Mouse (Mus musculus) hindlimb bud, embryonic 11.5 days (tissue): ENCODE measurements at regions not wholly inside any gene's neighbourhood (a gene's known extent, or its start where the extent isn't known, plus 50 kb on each side); places are given as distances from the start of the nearest gene placed in this dataset.
A peak's percentile ranks its signal among the peaks of the same experiment; 100 is the strongest.

ENCODE experiments used
- DNase-seq: peaks from one replicate; pipeline ENCODE4 v3.0.0-alpha.2; 2012; ENCODE audit warnings: low read depth, low spot score; ENCODE audit errors: extremely low spot score

DNA sequence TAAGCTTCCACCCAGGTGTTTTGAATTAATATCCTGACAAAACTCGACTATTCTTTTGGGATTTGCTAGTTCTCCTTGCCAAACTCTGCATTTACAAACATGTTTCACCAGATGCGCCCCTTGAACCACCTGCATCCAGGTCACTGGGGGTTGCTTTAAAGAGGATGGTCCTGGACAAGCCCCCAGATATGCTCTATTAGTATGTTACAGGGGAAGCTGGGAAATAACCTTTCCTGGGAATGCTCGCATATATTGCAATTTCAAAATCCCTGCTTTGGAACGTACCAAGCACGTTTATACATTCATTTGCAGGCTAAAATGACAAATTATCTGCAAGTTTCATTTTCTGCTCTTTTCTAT, 205.2 kb upstream of the Xrcc4 start:
- no peak for DNase-seq

DNA sequence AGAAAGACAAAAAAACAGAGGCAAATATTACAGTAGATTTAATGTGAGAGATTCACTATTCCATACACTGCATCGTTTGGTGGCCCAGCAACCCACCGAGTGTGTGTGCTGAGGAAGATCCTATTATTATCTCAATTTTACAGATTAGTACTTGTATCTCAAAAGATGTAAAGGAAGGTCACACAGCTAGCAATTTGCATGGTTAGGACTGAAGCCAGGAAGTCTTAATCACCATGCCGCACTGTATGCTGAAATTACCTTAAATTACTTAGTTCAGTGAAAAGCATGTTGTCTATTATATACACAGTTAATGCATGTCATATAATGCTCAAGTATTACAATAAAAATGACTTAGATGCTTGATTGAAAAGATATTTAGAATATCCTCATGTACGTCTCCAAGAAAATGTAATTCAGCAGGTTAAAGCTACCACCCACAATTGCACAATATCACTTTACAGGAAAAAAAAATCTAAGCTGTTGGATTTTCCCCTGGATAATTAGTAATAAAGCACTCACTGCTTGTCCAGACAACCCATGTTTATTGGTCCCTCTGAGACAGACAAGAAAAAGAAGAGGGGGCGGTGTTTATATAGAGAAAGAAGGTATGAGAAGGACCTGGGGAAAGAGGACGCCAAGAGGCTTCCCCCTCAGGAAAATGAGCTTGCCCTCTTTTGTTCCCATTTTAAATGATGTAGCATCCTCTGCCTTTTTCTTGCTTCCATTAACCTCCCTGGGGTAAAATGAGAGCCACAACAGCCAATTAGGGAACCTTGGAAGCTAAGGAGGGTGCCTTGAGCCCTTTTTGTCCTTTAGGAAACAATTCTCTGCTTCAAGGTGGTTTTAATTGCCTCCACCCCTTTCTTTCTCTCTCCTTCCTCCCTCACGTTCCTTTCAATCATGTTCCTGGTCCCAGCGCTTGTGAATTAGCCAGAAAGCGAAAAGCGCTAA, 204.6 kb upstream of the Xrcc4 start:
- DNase-seq = peak; percentile 52

DNA sequence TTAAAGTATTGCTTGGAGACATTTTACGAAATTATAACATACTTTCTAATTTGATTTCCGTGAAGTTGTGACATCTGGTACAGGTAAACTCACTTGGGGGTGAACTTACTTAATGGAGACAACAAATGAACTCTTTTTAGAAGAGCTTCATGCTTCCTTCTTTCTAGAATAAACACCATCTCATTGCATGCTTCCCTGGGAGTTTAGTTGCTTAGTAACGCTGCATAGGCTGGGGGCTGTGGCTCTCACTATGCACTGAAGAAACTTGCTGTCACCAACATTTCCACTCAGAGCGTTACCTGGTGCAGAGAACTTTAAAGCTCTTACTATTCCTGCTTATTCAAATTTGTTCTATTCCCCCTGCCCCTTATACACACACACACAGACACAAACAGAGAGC, 203.5 kb upstream of the Xrcc4 start:
- DNase-seq = no peak

DNA sequence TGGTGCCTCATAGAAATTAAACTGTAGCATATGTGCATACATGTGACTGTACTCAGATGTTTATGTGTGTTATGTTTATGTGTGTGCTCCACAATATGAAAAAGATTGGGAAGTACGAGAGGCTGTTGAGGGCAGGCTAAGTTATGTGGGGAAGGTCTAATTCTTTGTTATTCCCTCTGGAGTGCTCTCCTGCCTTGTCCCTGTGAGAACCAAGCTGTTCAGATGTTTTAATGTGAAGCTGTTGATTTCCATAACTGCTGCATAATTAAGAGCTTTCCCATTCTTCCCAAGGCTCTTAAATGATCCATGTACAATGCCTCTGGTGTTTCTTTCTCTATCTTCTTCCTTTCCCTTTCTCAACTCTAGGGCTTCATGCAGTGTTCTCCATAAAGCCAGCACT, 202.7 kb upstream of the Xrcc4 start:
- DNase-seq = no peak

DNA sequence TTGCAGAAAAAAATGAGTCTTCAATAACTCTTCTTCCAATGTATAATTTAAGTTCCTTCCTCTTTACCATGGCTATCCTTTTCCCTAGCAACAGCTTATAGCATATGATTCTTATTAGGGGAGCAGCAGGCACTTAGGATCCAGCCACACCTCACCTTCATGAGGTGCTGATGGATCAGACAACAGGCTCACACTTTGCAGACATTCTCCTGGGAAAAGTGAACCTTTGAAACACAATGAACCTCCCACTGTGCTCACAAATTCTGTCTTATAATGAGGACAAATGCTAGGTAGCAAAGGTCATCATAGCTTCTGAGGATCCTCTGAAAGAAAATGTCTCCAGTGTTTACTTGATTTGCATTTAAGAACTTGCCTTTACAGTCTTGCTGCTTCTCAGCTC, 191.6 kb upstream of the Xrcc4 start:
- DNase-seq = peak; percentile 44

DNA sequence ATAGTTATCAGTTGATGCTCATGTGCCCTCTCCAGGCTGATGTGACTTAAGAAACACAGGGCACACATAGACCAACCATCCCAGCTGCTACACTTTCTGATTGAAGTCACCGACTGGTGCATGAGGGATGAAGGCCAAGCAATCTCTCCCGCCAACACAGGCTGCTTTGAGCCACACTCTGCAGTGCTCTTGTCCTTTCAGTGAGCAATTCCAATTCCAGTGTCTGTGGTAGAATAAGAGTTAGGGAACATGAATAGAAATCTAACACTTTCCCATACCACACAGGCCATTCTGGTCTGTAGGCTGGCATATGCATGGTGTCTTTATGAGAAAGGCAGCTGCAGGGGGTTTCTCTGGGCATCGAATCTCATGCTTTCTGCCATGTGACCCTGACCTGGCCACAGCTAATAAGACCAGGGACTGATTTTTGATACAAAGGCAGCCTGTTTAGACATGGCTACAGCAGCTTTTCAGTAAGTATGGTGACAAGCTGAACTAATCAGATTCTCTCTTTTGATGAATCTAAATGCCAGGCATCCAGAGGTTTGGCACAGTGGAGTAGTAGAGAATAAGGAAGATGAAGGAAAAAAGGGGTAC, 190.5 kb upstream of the Xrcc4 start:
- DNase-seq = no peak

DNA sequence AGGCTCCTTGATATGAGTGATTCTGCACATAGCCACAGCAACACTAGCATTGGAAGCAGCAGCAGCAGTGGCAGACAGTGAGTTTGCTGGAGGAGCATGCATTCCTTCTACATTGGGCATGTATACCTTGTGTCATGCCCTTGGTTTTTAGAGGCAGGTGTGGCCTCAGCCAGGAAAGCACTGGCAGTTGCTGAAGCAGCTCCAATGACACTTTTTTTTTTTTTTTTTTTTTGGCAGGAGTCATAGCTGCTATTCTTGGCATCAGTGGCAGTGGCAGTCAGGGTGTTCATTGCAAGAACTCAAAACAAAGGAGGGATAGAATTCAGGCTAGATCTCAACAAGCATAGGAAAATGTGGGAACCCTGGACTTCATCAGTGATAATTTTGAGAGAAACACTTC, 189.9 kb upstream of the Xrcc4 start:
- DNase-seq = no peak

DNA sequence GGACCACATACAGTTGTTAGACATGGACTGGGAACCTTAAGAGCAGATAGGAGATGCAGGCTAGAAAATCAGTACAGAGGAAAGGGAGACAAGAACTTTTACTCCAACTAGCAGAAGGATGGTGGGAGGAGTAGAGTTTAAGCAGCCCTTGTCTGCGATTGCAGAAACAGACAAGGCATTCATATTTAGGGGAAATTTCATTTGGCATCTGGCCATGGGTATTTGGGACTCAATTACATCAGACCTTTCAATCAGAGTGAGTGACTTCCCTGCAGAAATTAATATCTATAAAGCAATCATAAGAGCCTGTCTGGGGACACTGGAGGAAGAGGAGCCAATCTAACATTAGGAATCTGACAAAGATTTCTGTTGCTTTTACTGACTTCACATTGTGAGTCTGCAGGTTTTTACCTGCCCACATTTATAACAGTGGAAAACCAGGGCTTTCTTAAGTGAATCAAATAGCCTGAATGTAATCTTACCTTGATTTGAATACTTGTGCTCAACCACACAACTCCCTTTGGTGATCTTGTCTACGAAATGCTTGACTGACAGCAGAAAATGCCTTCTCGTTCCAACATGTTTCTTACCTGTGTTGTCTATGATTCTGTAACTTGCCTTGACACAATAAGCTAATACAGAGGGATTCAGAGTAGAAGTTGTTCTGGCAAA, 169.8 kb upstream of the Xrcc4 start:
- no peak for DNase-seq

DNA sequence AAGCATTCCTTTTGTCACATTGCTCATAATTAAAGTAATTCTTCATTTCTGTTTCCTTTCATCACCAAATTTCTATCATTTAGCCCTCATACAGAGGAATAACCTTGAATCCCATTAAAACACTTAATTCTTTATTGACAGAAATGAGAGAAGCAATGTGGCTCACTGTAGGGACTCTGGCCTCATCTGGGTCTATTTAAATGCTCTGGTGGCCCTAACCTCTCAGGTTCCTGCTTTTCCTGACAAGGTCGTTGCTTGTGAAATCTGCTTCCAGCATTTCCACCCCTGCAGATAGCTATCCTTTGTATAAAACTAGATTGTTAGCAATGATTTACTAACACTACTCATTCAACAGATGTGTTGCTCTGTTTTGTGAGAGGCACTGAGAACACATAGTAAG, 163.6 kb upstream of the Xrcc4 start:
- DNase-seq = peak; percentile 39

DNA sequence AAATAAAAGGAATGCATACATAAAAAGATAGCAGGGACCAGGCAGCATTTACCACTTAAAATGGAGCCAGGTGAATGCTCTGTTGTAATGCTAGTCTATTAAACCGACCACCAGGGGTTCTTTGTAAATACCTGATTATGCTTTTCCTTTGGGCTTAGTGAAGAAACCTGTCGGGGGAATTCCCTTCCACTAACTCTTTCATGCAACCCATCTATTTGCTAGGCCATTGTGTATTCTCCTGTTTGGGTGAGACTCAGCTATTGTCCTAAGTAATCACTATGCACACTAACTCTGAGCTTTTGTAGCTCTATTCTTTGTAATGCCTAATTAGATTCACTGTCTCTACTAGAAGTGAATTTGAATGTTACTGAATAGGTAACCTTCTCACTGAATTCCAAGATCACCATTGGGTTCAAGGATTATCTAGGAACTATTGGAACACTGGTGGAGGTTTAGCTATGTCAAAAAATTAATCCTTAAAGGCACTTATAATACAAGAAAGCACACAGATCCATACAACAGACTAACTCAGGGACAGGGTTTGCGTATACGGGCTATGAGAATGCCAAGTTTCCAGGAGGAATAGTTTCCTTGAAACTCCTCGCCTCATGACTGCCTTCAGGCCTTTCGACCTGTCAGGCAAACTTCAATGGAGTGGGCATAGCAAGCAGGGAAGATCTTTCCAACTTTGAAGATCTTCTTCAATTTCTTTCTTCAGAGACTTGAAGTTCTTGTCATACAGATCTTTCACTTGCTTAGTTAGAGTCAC, 156.8 kb upstream of the Xrcc4 start:
- DNase-seq = no peak

DNA sequence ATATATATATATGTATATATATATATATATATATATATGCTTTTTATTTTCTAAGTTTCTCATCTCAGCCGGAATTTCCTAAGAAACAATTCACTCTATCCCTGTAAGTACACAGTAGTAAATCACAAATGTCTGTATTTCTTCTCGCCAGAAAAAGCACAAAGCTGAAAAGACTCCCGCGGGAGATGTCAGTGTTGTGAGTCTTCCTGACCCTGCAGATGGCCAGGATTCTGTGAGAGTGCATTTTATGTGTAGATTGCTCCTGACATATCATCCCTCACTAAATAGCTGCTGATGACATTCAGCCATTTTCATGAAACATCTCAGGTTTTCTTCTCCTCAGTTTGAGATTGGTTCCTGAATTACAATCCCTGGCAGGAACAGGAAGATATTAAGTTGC, 148.9 kb upstream of the Xrcc4 start:
- DNase-seq = no peak

DNA sequence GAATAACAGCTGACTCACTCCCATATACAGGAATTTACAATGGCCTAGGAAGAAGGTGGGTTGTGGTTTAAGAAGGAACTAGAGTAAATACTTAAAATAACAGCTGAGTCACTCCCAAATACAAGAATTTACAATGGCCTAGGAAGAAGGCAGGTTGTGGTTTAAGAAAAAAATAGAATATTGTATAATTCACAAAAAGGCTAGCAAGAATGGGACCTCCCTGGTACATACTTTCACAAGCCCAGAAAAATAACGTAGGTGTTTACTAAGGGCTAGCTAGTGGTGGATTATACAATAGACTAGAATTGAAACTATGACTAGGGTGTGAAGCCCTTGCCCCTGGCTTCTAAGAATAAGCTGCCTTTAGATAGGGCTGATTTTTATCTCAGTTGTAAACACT, 144.6 kb upstream of the Xrcc4 start:
- no peak for DNase-seq

DNA sequence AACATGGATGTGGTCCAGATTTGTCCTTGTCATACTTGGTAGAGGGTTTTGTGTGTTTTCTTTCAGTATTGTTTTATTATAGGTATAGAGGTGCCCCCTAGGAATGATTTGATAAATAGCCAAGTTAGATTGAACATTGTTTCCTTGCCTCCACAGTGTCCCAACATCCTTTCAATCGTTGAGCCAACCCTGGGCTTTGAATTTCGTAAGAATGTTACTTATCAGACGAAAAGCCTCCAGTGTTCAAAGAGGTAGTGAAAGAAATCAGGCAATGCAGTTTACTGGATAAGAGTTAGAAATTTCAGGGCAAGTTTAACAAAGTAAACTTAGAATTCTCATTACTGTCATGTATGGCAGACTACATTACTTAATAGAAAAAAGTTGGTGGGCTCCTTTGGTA, 144.2 kb upstream of the Xrcc4 start:
- no peak for DNase-seq

DNA sequence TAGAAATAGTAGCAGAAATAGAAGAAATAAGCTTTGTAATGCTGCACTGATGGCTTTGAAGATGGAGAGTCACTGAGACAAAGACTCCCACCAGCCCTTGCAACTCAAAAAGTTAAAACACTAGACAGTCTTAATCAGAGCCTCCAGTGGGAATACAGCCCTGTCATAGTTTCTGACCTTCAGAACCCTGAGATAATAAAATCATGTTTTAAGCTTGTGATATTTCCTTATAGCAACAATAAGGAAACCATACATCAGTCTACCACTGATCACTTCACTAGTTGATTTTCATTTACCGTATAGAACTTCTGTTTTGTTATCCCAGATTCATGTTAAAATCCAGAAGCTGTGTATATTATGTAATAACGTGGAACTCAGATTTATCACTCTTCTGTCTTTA, 139.7 kb upstream of the Xrcc4 start:
- DNase-seq = no peak

DNA sequence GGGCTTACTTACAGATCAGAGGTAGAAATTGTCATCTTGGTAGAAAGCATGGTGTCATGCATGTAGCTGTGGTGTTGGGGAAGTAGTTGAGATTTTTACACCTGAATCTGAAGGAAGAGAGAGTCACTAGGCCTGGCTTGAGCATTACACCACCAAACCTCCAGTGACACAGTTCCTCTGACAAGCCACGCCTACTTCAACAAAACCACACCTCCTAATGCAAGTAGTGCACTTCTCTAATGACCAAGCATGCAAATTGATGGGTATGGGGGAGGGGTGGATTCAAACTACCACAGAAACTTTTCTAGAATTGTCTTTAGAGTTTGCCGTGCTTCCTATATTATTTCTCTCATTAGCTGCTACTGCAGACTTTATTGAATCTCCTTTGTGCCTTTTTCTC, 136.8 kb upstream of the Xrcc4 start:
- no peak for DNase-seq

DNA sequence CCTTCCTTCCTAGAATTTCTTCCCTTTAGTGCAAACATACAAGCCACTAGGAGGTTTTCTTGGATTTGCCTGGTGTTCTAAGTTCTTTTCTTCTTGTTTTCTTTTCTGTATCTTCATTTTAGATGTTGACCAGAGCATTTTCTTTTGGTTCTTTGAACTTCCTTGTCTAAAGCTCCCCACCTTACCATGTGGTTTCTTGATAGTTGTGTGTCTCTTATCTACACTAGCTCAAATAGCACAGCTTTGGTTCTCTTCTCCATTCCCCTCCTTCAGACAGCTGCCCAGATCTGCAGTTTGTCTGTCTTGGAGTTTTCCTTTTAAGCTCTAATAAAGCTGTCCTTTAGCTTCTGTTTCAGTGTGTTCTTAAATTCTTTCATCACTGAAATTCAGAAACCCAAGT, 123.0 kb upstream of the Xrcc4 start:
- DNase-seq = no peak

DNA sequence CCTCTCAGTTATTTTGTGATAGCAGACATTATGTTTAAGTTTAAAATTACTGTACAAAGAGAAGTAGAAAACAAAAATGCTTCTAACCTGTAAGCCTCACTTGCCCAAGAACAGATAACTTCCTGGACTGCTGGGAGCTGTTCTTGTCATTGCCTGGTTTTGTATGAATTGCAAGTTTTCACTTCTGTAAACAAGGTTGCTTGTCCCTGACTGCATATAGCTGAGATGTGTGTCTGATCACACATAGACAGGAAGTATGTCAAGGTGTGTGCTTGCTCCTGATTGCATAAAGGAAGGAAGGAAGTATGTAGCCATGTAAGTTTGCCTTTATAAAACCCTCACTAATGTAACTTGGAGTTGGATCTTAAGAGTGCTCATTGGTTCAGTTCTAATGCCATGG, 118.5 kb upstream of the Xrcc4 start:
- DNase-seq = no peak
